Mouse (Mus musculus) heart, postnatal 14 days (tissue): ENCODE measurements at regions not wholly inside any gene's neighbourhood (a gene's known extent, or its start where the extent isn't known, plus 50 kb on each side); places are given as distances from the start of the nearest gene placed in this dataset.

Experiments
- DNase-seq, 2 experiments: peaks; one replicate each; pipeline ENCODE4 v3.0.0; 2021 to 2022
- intact Hi-C: fragments of 180-260 bp; cut with DNase I; formaldehyde crosslinking; loops from one replicate; pipeline ENCODE4 v1.15.1; 2025

GRCm38 (mm10) chr13:35079685-35080084 lies 52.8 kb upstream of the Eci2 start:
- intact Hi-C loops, result no loop called here
- no peak for DNase-seq

DNA sequence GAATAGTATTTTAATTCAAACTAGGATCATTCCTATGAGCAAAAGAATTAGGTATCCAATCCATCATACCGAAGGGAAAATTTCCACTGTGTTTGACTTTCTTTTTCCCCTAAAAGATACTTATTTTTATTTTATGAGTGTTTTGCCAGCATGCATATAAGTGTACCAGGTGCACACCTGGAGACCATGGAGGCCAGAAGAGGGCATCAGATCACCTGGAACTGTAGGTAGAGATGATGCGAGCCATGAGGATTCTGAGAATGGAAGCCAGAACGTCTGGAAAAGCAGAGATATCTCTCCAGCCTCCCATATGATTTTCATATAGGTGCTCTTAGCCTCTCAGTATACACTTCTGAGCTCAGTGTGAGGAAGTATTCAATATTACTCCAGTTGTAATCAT lies 58.5 kb upstream of the Eci2 start:
- intact Hi-C loops, result no loop called here
- DNase-seq, result no peak

GRCm38 (mm10) chr13:35087246-35088040 lies 60.5 kb upstream of the Eci2 start:
- intact Hi-C loops, result no loop called here
- peak; percentile 12 to 18 for DNase-seq

- intact Hi-C loops, result no loop called here
- no peak for DNase-seq
Observed at GRCm38 (mm10) chr13:35091155-35091554, 64.3 kb upstream of the Eci2 start.

DNA sequence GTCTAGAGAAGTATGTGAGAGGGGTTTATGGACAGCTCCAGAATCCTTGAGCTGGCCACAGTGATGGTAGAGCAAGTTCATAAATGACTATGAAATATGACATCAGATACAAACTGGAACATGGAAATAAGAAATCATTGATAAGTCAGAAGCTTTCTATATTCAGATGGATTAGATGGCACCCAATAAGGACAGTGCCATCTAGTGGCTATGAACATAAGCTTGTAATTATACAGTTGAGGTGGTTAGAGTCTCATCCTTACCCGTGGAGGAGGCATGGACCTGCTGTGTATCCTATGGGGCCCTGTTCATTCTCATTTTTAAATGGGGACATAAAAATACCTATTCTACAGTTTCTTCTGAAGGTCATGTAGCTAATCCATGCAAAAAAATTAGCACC lies 92.9 kb upstream of the Eci2 start:
- intact Hi-C loops, result no loop called here
- no peak for DNase-seq

GRCm38 (mm10) chr13:35129475-35129874 lies 102.6 kb upstream of the Eci2 start:
- intact Hi-C loops, result no loop called here
- no peak for DNase-seq

DNA sequence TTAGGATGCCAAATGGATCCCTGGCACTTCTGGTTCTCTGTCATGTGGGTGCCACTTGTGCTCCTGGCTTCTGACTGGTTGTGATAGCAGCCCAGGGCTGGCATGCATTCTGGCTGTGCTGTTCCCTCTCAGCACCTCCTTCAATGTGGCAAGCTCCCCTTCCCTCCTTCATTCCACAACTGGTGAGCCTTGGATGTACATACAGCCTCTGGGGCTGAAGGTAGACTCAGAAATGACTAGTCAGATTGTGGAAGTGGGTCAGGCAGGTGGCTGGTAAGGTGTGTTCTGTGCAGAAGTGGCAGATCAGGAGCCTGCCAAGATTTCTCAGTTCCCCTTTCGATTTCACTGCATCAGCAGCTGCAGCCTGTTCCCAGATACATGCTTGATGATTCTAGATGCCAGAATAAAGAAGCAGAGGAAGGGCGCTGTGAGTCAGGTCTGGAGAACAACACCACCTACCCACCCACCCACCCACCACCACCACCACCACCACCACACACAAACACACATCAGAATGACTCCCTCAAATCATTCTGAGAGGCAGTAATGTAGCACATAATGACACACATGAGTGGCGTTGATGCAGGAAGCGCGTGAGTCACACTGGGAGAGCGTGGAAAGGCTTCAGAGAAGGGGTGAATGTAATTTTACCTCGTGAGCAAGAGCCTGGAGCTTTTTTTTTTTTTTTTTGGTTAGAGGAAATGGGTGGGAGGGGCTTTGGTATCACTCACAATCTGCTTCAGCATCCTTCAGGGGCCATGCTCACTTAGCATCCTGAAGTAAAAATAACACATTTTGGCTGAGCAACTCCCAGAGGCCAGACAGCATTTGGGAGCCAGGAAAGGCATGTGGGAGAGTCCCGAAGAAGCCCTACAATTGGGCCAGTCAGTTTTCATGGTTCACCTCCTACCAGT lies 104.6 kb upstream of the Eci2 start:
- intact Hi-C loops, result no loop called here
- DNase-seq, result peak; percentile 26 to 27

DNA sequence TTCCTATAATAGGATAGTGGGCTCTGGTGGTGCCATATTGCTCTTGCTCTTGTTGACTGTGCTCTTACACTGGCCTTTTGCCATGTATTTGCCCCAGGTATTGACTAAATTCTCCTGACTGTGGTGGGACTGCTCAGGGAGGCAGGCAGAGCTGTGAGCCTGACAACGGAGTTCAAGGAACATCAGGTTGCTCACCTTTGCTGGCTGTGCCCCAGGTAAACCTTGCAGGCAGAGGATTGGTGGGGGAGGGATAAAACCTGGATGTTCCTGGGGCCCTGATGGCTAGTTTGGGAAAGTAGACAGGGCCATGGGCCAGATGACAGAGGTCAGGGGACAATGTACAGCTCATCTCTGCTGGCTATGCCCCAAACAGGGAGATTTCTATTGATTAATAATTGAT lies 124.7 kb upstream of the Eci2 start:
- intact Hi-C loops, result no loop called here
- no peak for DNase-seq

- DNase-seq, result no peak
- intact Hi-C loops, result no loop called here
Observed at GRCm38 (mm10) chr13:35159456-35159855, 132.6 kb upstream of the Eci2 start.

DNA sequence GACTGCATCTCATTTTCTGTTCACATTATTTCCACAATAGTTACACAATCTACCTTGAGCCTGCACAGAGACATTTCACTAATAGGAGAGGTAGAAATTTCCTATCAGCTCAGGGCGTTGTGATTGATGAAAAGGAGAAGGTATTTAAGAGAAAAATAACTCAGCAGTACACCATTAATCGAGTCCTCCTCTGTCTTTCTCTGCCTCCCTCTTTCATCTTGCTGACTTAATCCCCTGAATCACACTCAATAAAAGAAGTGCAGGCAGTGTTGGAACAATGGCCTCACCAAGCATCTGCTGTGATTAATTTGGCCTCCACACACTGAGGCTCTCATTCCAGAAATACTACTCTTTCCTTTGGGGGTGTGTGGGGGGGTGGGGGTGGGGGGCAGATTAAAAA lies 133.9 kb upstream of the Eci2 start:
- DNase-seq, result no peak
- intact Hi-C loops, result no loop called here

DNA sequence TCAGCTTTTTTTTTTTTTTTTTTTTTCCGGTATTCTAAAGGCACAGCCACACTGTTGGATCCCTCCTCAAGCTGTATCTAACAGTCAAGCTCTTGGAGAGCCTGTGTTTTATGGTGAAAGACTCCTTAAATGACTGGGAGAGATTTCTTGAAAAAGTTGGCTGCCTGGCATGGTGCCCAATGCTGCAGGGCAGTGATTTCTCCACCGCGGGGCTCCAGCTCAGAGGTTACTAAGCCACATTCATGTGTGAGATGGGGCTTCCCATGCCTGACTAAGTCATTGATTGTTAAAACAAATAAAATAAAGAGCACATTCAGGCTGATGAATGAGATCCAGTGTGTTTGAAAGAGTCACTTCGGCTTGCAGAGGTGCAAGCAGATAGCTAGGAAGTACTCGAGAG lies 139.2 kb upstream of the Eci2 start:
- intact Hi-C loops, result no loop called here
- DNase-seq, result peak; percentile 38 to 51

- intact Hi-C loops, result no loop called here
- DNase-seq, result peak; percentile 21 to 44
Observed at GRCm38 (mm10) chr13:35166831-35167541, 140.1 kb upstream of the Eci2 start.

- intact Hi-C loops, result no loop called here
- peak in 1 of 2 experiments; percentile 6 for DNase-seq
Observed at GRCm38 (mm10) chr13:35171562-35172254, 144.8 kb upstream of the Eci2 start.

- DNase-seq, result no peak
- intact Hi-C loops, result no loop called here
Observed at GRCm38 (mm10) chr13:35173522-35173921, 146.6 kb upstream of the Eci2 start.

- intact Hi-C loops, result no loop called here
- no peak for DNase-seq
Observed at GRCm38 (mm10) chr13:35175587-35175986, 148.7 kb upstream of the Eci2 start.

- DNase-seq, result no peak
- intact Hi-C loops, result no loop called here
Observed at GRCm38 (mm10) chr13:35177305-35177704, 150.4 kb upstream of the Eci2 start.

GRCm38 (mm10) chr13:35189028-35189711 lies 162.3 kb upstream of the Eci2 start:
- intact Hi-C loops, result no loop called here
- DNase-seq, result peak; percentile 14 to 40

GRCm38 (mm10) chr13:35202069-35202468 lies 175.2 kb upstream of the Eci2 start:
- DNase-seq, result no peak
- intact Hi-C loops, result no loop called here

DNA sequence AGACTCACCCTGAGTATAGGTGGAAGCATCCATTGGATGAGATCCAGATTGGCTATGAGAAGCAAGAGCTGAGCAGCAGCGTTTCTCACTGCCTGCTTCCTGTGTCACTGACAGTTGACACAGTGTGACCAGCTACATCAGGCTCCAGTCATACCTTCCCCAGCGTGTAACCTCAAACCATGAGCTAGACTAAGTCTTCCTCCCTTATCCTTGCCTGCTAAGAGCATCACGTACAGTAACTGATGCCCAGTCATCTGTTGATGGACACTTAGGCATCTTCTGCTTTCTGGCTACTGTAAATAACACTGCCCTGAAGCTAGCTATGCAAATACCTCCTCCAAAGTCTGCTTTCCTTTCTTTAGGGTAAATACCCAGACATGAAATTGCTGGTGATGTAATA lies 181.4 kb upstream of the Eci2 start:
- intact Hi-C loops, result no loop called here
- DNase-seq, result no peak

DNA sequence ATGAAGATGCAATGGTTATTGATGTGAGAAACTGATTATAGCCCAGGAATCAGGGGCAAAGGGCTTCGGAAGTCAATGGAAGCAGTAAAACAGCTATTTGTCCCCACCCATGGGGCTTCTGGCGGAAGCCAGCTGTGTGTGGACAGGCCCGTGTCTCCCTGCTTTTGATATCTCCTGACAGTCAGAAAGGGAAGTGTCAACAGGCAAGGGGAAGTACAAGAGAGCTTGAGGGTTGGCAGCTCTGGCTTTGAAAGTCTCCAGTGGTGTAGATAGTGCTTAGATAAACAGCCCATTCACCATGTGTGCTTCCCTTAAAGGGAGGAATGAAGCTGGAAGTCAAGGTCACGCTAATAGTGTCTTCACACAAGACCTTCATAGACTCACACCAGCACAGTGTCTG lies 182.7 kb upstream of the Eci2 start:
- peak in 1 of 2 experiments; percentile 7 for DNase-seq
- intact Hi-C loops, result no loop called here
